Mouse (Mus musculus): ENCODE results near the gene Osbpl10. TPM values are rescaled to one million over a fixed set of nuclear protein-coding genes. Genes with fewer than 3 reads are reported as not detected.

Osbpl10 gene
- not detected in 2 replicates for polyA plus RNA-seq (2012; ENCODE audit: insufficient read depth, insufficient read length, low replicate concordance, missing spikeins)

DNA sequence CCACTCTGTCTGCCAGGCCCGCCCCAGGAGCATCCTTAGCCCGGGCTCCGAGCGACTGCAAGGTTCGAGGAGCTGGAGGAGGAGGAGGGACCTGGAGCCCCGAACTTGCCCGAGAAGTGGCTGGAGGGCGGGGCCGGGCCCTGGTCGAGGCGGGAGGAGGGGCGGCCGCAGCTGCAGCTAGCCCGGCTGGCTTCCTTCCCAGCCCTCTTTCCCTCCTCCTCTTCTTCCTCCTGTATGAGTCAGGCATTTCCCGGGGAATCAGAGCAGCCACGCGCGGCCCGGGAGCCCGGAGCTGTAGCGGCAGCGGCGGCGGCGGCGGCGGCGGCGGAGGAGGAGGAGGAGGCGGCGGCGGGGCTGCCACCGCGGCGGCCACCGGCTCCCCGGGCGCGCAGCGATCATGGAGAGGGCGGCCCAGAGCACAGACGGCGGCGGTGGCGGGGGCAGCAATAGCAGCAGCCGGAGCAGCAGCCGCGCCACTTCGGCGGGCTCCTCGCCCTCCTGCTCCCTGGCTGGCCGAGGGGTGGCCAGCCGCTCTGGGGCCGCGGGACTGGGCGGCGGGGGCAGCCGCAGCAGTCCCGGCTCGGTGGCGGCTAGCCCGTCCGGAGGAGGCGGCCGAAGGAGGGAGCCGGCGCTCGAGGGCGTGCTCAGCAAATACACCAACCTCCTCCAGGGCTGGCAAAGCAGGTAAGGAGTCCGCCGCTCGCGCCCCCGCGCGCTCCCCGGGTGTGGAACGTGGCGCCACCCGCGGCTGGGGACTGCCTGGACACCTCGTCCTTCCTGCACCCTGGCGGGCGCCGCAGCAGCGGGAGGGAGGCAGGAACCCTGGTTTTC lies at the start of gene Osbpl10:
Gene Osbpl10 (plus strand): TSS at position 289 of the 831 bp plus-strand sequence.
- Histone ChIP-seq H3K4me1 (ENCODE audit: control insufficient read depth, insufficient read depth, low read length) (peaks cover 12% of the 10 kb centered on the region), H3K27ac (ENCODE audit: insufficient read depth, low read depth, low read length) (no peak within 1 kb of the TSS), H3K4me3 (ENCODE audit: insufficient read depth, low read depth, low read length) (peak within 1 kb of the TSS; percentile 74)
- TF ChIP-seq POLR2A (IDR thresholded peaks at IDR 0.05; ENCODE audit: insufficient read depth, low read depth, low read length) (no peak), CTCF (IDR thresholded peaks at IDR 0.05; ENCODE audit: insufficient read depth, low read depth, low read length) (no peak)
- under 1% methylated on average over 68 of the region's 86 CpGs for WGBS

DNA sequence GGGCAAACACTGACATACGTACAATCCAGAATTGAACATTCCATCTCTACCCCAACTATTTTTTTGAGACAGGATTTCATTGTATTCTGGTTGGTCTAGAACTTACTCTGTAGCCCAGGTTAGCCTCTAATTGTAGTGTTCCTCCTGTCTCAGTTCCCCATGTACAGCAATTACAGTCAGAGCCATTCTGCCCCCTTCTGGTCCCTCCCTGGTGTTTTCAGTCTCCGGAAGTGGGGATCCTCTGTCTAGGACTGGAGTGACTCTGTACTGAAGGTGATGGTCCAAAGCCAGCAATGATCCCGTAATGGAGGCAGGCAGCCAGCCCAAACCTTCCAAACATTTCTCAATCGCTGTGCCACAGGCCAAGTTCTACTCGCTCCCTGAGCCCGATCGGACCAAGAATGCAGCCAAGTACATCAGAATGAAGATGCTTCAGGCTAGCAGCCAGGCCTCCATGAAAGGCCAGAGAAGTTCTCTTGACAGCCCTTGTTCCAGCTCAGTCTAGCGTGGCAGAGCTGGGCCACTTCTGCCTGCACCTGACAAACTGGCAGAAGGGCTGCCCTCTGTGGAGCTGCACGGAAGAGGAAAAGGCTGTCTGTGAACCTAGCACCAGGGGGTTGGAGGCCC lies 47.8 kb upstream of the Osbpl10 start:
- Histone ChIP-seq H3K4me1 (ENCODE audit: control insufficient read depth, insufficient read depth, low read length) (peaks cover 14% of the 10 kb centered on the region), H3K4me3 (ENCODE audit: insufficient read depth, low read depth, low read length) (no peak overlapping the region), H3K27ac (ENCODE audit: insufficient read depth, low read depth, low read length) (no peak overlapping the region)
- TF ChIP-seq CTCF (IDR thresholded peaks at IDR 0.05; ENCODE audit: insufficient read depth, low read depth, low read length): no peak
- no peak for TF ChIP-seq POLR2A (IDR thresholded peaks at IDR 0.05; ENCODE audit: insufficient read depth, low read depth, low read length)
- 60% methylated on average over 9 of the region's 9 CpGs for WGBS

DNA sequence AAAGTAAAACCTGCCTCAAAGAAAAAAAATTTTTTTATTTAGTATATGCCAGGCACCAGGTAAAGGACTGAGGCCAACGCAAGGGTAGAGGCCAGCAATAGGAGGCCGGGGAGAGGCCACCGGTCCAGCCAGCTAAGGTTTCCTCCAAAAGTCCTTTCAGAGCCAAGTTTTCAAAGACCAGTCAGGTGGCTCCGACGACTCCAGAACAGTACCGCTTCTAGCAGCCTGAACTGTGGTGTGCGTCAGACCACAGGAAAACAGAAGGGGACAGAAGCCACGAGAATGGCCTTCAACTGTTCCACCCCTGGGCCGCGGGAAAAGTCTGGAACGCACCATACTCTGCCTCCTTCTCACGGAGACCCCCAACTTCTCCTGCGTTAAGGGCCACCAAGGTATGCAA lies 45.8 kb upstream of the Osbpl10 start:
- TF ChIP-seq CTCF (IDR thresholded peaks at IDR 0.05; ENCODE audit: insufficient read depth, low read depth, low read length) (no peak), POLR2A (IDR thresholded peaks at IDR 0.05; ENCODE audit: insufficient read depth, low read depth, low read length) (no peak)
- peak overlapping the region; percentile 80 for H3K4me3 ChIP-seq (ENCODE audit: insufficient read depth, low read depth, low read length)
- 31% methylated on average over 13 of the region's 13 CpGs for WGBS
- H3K27ac ChIP-seq (ENCODE audit: insufficient read depth, low read depth, low read length): no peak overlapping the region
- peaks cover 14% of the 10 kb centered on the region for H3K4me1 ChIP-seq (ENCODE audit: control insufficient read depth, insufficient read depth, low read length)

DNA sequence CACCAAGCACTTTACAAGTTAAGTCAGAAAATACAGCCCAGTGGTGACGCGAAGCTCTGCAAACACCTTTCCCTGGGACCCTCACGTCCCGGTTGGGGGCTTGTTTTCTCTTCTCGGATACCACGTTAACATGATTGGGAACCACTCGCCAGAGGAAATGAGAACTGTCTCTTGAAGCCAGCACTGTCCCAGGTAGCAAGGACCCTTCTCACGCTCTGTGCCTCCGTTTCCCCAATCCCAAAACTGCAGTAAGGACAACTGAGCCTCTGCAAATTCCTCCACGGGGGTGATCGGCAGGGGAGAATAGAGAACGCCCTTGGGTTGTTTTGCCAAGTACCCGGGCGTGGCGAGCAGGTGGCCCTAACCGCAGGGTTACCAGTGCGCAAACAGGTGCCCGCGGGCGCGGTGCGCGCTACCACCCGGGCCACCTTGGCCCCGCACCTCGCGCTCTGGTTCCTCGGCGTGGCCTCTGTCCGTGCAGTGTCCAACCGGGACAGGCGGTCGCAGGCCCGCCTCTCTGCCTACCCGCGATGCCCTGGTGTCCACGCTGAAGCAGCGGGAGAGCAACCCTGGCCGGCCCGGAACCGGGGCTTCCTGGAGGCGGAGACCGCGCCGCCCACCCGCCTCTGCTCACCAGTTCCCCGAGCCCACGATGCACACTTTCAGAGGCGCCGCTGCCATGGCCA lies 45.2 kb upstream of the Osbpl10 start:
- TF ChIP-seq POLR2A (IDR thresholded peaks at IDR 0.05; ENCODE audit: insufficient read depth, low read depth, low read length): no peak
- WGBS: under 1% methylated on average over 50 of the region's 50 CpGs
- Histone ChIP-seq H3K4me3 (ENCODE audit: insufficient read depth, low read depth, low read length) (peak overlapping the region; percentile 80), H3K4me1 (ENCODE audit: control insufficient read depth, insufficient read depth, low read length) (peaks cover 14% of the 10 kb centered on the region), H3K27ac (ENCODE audit: insufficient read depth, low read depth, low read length) (no peak overlapping the region)

DNA sequence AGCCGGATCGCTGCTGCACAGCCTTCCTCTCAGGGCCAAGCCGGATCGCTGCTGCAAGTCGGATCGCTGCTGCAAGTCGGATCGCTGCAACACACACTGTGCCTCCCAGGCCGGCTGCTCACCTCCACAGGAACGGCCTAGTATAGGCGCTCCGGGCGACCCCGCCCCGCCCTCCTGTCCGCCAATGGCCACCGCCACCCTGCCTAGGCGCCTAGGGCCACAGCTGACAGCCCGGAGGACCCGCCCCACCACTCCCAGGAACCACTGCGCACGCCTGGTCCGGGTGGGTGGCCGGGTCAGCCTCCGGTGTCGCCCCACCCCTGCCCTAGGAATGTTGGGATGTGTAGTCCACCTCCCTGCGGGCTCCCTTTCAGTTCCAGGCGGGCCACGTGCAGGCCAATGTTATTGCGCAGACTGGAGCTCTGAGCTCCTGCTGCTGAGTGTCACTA lies 44.6 kb upstream of the Osbpl10 start, which contains the start of gene Gpd1l:
Gene Gpd1l (minus strand): TSS at position 265 of the 449 bp plus-strand sequence.
- TF ChIP-seq POLR2A (IDR thresholded peaks at IDR 0.05; ENCODE audit: insufficient read depth, low read depth, low read length) (peak; percentile 54; the same call in 1 of the 2 replicates), CTCF (IDR thresholded peaks at IDR 0.05; ENCODE audit: insufficient read depth, low read depth, low read length) (no peak)
- H3K4me3 ChIP-seq (ENCODE audit: insufficient read depth, low read depth, low read length): peak within 1 kb of the TSS; percentile 80
- WGBS: under 1% methylated on average over 30 of the region's 30 CpGs
- peaks cover 14% of the 10 kb centered on the region for H3K4me1 ChIP-seq (ENCODE audit: control insufficient read depth, insufficient read depth, low read length)
- no peak within 1 kb of the TSS for H3K27ac ChIP-seq (ENCODE audit: insufficient read depth, low read depth, low read length)

DNA sequence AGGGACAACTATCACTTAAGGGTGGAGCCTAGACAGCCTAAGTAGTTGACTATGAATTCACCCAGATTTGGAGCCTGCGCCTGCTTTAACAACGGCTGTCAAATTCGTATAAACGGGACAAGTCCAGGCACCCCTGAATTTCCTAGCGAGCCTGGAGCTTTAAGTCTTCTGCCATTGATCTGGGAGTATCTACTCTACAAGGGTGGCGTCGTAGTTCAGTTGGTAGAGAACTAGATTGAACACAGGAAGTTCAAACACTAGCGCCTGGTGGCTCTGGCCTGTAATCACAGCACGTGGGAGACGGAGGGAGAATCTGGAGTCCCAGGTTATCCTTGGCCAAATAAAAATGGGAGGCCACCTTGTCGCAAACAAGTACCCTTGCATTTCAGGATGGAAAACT lies 44.1 kb upstream of the Osbpl10 start:
- peaks cover 14% of the 10 kb centered on the region for H3K4me1 ChIP-seq (ENCODE audit: control insufficient read depth, insufficient read depth, low read length)
- WGBS: 66% methylated on average over 11 of the region's 11 CpGs
- TF ChIP-seq CTCF (IDR thresholded peaks at IDR 0.05; ENCODE audit: insufficient read depth, low read depth, low read length) (no peak), POLR2A (IDR thresholded peaks at IDR 0.05; ENCODE audit: insufficient read depth, low read depth, low read length) (no peak)
- peak overlapping the region; percentile 80 for H3K4me3 ChIP-seq (ENCODE audit: insufficient read depth, low read depth, low read length)
- no peak overlapping the region for H3K27ac ChIP-seq (ENCODE audit: insufficient read depth, low read depth, low read length)

DNA sequence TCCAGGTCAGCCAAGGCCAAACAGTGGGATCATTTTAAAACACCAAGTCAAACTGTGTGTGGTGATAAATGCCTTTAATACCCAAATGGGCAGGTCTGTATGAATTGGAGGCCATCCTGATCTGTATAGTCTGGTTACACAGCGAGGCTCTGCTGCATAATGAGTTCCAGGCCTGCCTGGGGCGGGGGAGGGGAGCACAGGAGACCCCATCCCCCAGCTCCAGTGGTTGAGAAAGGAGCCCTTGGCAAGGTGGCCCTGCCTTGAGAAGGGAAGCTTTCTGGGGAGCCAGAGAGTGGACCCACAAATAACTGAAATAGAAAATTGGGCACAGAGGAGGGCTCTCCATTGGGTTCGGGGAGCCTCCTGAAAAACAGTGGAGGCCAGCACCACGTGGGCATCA lies 43.0 kb upstream of the Osbpl10 start:
- H3K4me3 ChIP-seq (ENCODE audit: insufficient read depth, low read depth, low read length): no peak overlapping the region
- WGBS: 93% methylated on average over 4 of the region's 4 CpGs
- TF ChIP-seq CTCF (IDR thresholded peaks at IDR 0.05; ENCODE audit: insufficient read depth, low read depth, low read length) (no peak), POLR2A (IDR thresholded peaks at IDR 0.05; ENCODE audit: insufficient read depth, low read depth, low read length) (no peak)
- H3K27ac ChIP-seq (ENCODE audit: insufficient read depth, low read depth, low read length): no peak overlapping the region
- H3K4me1 ChIP-seq (ENCODE audit: control insufficient read depth, insufficient read depth, low read length): peaks cover 14% of the 10 kb centered on the region

DNA sequence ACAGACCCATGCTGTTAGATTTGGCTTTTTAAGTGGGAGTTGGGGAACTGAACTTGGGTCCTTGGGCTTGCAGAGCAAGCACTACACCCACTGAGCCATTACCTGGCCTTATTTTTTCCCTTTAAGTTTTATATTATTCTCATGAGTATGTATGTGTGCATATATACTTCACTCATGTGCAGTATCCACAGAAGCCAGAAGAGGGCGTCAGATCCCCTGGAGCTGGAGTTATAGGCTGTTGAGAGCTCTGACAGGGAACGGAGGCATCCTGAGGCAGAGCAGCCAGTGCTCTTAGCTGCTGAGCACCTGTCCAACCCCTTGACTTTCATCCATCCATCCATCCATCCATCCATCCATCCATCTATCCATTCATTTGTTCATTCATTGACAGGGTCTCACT lies 41.7 kb upstream of the Osbpl10 start:
- Histone ChIP-seq H3K4me3 (ENCODE audit: insufficient read depth, low read depth, low read length) (no peak overlapping the region), H3K27ac (ENCODE audit: insufficient read depth, low read depth, low read length) (no peak overlapping the region), H3K4me1 (ENCODE audit: control insufficient read depth, insufficient read depth, low read length) (peaks cover 10% of the 10 kb centered on the region)
- WGBS: 88% methylated on average over 2 of the region's 2 CpGs
- TF ChIP-seq POLR2A (IDR thresholded peaks at IDR 0.05; ENCODE audit: insufficient read depth, low read depth, low read length) (no peak), CTCF (IDR thresholded peaks at IDR 0.05; ENCODE audit: insufficient read depth, low read depth, low read length) (no peak)
